Mouse (Mus musculus) monocyte, adult 59 days (primary cell): Measurements from ENCODE around the gene Pifo. TPM values are rescaled to one million over a fixed set of nuclear protein-coding genes. Genes with fewer than 3 reads are reported as not detected.

Source experiments
- total RNA-seq, 2 experiments: library from RNA; stranded (reverse); gene quantifications; one replicate each; pipeline ENCODE4 v1.2.4; 2023

Pifo gene
- not detected for total RNA-seq

GRCm38 (mm10) chr3:106014546-106014945 is at the start of gene Pifo:
Gene Pifo (minus strand): TSS chr3:106014646.

GRCm38 (mm10) chr3:106032781-106033180 is 18.3 kb upstream of the Pifo start, which contains the start of gene Chil5:
Gene Chil5 (minus strand): TSS chr3:106032814.

GRCm38 (mm10) chr3:105973411-105973810 is 41.0 kb downstream of the Pifo start, which contains the start of gene Ovgp1:
Gene Ovgp1 (plus strand): TSS chr3:105973711.

GRCm38 (mm10) chr3:105959999-105960398 is 54.4 kb downstream of the Pifo start, which contains the start of gene Atp5f1:
Gene Atp5f1 (minus strand): TSS chr3:105960099.

GRCm38 (mm10) chr3:105958974-105959580 is 55.4 kb downstream of the Pifo start, which contains the start of gene Wdr77:
Gene Wdr77 (plus strand): TSS chr3:105959369.

Other genes starting within 250 kb of the Pifo start
- gene Rap1a, start 213.3 kb downstream of the Pifo start, total RNA-seq: 100 to 1,000 TPM; 359 to 394 TPM
- 1 to 10 TPM in 1 of 2 experiments, under 1 TPM in 1; 0.94 to 1.2 TPM for gene Adora3, start 143.8 kb downstream of the Pifo start, total RNA-seq
- under 1 TPM in 1 of 2 experiments, not detected in 1; 0.97 TPM for gene Tmigd3, start 143.7 kb downstream of the Pifo start, total RNA-seq
- 100 to 1,000 TPM in 1 of 2 experiments, 10 to 100 TPM in 1; 99.1 to 110 TPM for gene I830077J02Rik, start 82.0 kb downstream of the Pifo start, total RNA-seq
- gene Wdr77, start 55.3 kb downstream of the Pifo start, total RNA-seq: 10 to 100 TPM; 18.3 to 26.5 TPM
- 100 to 1,000 TPM; 146 to 151 TPM for gene Atp5f1, start 54.5 kb downstream of the Pifo start, total RNA-seq
- gene Ovgp1, start 40.9 kb downstream of the Pifo start, total RNA-seq: 1 to 10 TPM; 1.9 to 2.6 TPM
- gene Chil5, start 18.2 kb upstream of the Pifo start, total RNA-seq: under 1 TPM in 1 of 2 experiments, not detected in 1; 0.73 TPM
- gene Chia1, start 98.6 kb upstream of the Pifo start, total RNA-seq: not detected
- gene Chil3, start 152.9 kb upstream of the Pifo start, total RNA-seq: 100 to 1,000 TPM; 549 to 966 TPM
- gene Chil4, start 204.9 kb upstream of the Pifo start, total RNA-seq: not detected